Mouse (Mus musculus) ES-E14 (cell line): Measurements from ENCODE around the gene Chac1. TPM values are rescaled to one million over a fixed set of nuclear protein-coding genes. Genes with fewer than 3 reads are reported as not detected.

ENCODE experiments used
- DNase-seq: peaks from one replicate; pipeline ENCODE4 v3.0.0-alpha.2; 2013; ENCODE audit warnings: low read depth, low spot score
- H3K27ac ChIP-seq: 2 replicates; pipeline ENCODE4 v1.5.1; 2012; ENCODE audit warnings: low read depth, mild to moderate bottlenecking, low read length, moderate library complexity, mixed read lengths; ENCODE audit not compliant: poor library complexity, insufficient read depth, severe bottlenecking
- H3K36me3 ChIP-seq: 2 replicates; pipeline ENCODE4 v1.6.1; 2012; ENCODE audit warnings: mild to moderate bottlenecking, low read length, moderate library complexity, mixed read lengths; ENCODE audit not compliant: control insufficient read depth, poor library complexity, insufficient read depth, severe bottlenecking
- H3K4me1 ChIP-seq, 2 experiments: fragments of 150-350 bp in 1 of 2; sonication (generic) in 1 of 2; 2 replicates each; pipeline ENCODE4 v1.6.1; 2012; ENCODE audit warnings: low read length in 2 of 2, mild to moderate bottlenecking in 1 of 2, mixed read lengths in 1 of 2; ENCODE audit not compliant: control insufficient read depth in 2 of 2, insufficient read depth in 2 of 2, poor library complexity in 1 of 2
- H3K4me3 ChIP-seq, 2 experiments: fragments of 150-350 bp in 1 of 2; sonication (generic) in 1 of 2; 2 replicates each; pipeline ENCODE4 v1.5.1; 2012; ENCODE audit warnings: low read length in 2 of 2, low read depth in 1 of 2, mild to moderate bottlenecking in 1 of 2, mixed read lengths in 1 of 2; ENCODE audit not compliant: insufficient read depth in 1 of 2, poor library complexity in 1 of 2, severe bottlenecking in 1 of 2
- H3K9ac ChIP-seq: 2 replicates; pipeline ENCODE4 v1.6.1; 2012; ENCODE audit warnings: low read depth, mild to moderate bottlenecking, low read length, mixed read lengths; ENCODE audit not compliant: poor library complexity, insufficient read depth, severe bottlenecking
- H3K9me3 ChIP-seq: fragments of 150-350 bp; sonication (generic); 2 replicates; pipeline ENCODE4 v1.6.1; 2012; ENCODE audit warnings: low read depth, mild to moderate bottlenecking, low read length; ENCODE audit not compliant: control insufficient read depth, insufficient read depth
- CHD2 ChIP-seq: IDR thresholded peaks from 2 replicates; pipeline ENCODE4 v1.6.1; 2014; ENCODE audit warnings: mild to moderate bottlenecking, low read depth, low read length, inconsistent platforms
- HCFC1 ChIP-seq: IDR thresholded peaks from 2 replicates; pipeline ENCODE4 v1.6.1; 2012; ENCODE audit warnings: low read length, inconsistent platforms, borderline replicate concordance; ENCODE audit not compliant: insufficient read depth
- MAFK ChIP-seq: IDR thresholded peaks from 2 replicates; pipeline ENCODE4 v1.6.1; 2014; ENCODE audit warnings: mild to moderate bottlenecking, low read depth, low read length, inconsistent platforms; ENCODE audit not compliant: insufficient read depth
- ZC3H11A ChIP-seq: IDR thresholded peaks from 2 replicates; pipeline ENCODE4 v1.6.1; 2012; ENCODE audit warnings: low read depth, mild to moderate bottlenecking, inconsistent platforms, low read length, borderline replicate concordance
- ZNF384 ChIP-seq: IDR thresholded peaks from 2 replicates; pipeline ENCODE4 v1.6.1; 2012; ENCODE audit warnings: low read depth, low read length, inconsistent platforms
- in situ Hi-C, 2 experiments: fragments of 600-800 bp; cut with MboI; formaldehyde crosslinking; loops; one replicate each; pipeline ENCODE4 v1.15.1; 2025; ENCODE audit warnings: low sequenced_read_pairs in 2 of 2, inconsistent platforms in 1 of 2; ENCODE audit not compliant: unreplicated experiment in 2 of 2
- total RNA-seq: library from RNA; depleted of rRNA; stranded (reverse); fragments of 300-350 nt; gene quantifications from 2 replicates; pipeline ENCODE4 v1.2.3, GENCODE M21; 2012

Gene Chac1
- total RNA-seq, 1 experiment: 20.9 TPM

DNA sequence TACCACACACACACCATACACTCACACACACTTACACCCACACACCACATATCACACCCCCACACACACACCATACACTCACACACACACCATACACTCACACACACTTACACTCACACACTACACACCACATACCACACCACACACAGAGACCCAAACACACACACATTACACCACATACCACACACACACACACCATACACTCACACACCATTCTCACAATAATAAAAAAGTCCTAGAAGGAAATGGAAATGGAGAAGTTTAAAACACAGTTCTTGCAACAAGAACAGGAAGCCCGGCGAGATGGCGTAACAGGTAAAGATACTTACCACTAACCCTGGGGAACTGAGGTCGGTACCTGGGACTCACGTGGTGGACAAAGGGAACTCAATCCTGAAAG is 5.8 kb downstream of the Chac1 start:
- in situ Hi-C loops: no loop called here
- Histone ChIP-seq H3K9me3 (no peaks in the 10 kb centered on the region), H3K4me3 (no peak overlapping the region), H3K36me3 (peaks cover 11% of the 10 kb centered on the region; the same call in 1 of the 2 replicates), H3K4me1 (no peaks in the 10 kb centered on the region; a peak in 1 of 4 replicates), H3K9ac (no peak overlapping the region), H3K27ac (no peak overlapping the region)
- TF ChIP-seq HCFC1: no peak
- TF ChIP-seq ZC3H11A: no peak
- TF ChIP-seq MAFK: no peak
- no peak for DNase-seq

- Histone ChIP-seq H3K27ac (no peak overlapping the region), H3K36me3 (peaks cover 6% of the 10 kb centered on the region; the same call in 1 of the 2 replicates), H3K9ac (no peak overlapping the region), H3K4me3 (no peak overlapping the region), H3K4me1 (no peaks in the 10 kb centered on the region; a peak in 1 of 4 replicates), H3K9me3 (no peaks in the 10 kb centered on the region)
- no peak for DNase-seq
- in situ Hi-C loops: no loop called here
- TF ChIP-seq ZNF384 (no peak), HCFC1 (no peak), MAFK (no peak), CHD2 (no peak), ZC3H11A (no peak)
Measured at GRCm38 (mm10) chr2:119358249-119358648, 7.2 kb downstream of the Chac1 start.

DNA sequence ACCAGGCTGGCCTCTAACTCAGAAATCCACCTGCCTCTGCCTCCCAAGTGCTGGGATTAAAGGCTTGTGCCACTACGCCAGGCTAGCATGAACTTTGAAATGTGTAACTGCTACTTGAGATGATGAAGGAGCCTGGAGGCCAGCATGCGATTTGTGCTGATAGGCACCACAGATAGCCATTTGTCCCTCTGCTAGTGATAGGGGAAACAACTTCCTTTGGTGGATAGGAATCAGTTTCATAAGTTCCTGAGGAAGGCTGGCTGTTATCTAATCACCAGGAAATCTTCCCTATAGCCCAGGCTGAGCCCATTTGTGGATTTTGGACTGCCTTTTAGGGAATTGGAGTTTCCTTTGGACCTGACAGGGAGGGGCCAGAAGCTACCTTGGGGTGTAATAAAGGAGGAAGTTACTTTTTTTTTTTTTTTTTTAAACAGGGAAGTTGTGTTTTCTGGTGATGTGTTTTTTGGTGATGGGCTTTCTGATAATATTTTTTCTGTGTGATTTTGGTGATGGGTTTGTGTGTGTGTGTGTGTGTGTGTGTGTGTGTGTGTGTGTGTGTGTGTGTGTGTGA is 8.8 kb downstream of the Chac1 start:
- H3K9ac ChIP-seq: no peak overlapping the region
- H3K4me3 ChIP-seq: no peak overlapping the region
- no peak overlapping the region for H3K27ac ChIP-seq
- TF ChIP-seq MAFK (no peak), CHD2 (no peak), HCFC1 (no peak), ZC3H11A (no peak), ZNF384 (no peak)
- DNase-seq: no peak
- in situ Hi-C loops: no loop called here
- no peaks in the 10 kb centered on the region; a peak in 1 of 4 replicates for H3K4me1 ChIP-seq
- no peaks in the 10 kb centered on the region for H3K9me3 ChIP-seq
- H3K36me3 ChIP-seq: no peaks in the 10 kb centered on the region

GRCm38 (mm10) chr2:119364969-119365368 is 13.9 kb downstream of the Chac1 start:
- no peak overlapping the region for H3K4me3 ChIP-seq
- in situ Hi-C loops: no loop called here

DNA sequence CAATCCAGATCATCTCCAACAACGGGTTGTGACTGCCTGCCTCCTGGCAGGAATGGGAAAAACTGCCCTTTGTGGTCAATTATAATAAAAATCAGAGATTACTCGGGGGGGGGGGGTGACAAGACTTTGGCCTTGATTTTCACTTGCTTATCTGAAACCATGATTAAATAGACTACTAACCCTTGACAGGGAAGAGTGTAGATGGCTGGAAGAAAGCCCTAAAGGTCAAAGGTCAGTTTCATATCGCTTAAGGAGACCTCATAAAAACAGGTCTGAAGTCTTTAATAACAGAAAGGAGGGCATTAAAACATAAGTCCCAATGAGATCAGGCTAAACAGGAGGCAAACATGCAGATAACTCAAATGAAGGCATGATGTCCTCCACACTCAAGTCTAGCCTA is 16.3 kb downstream of the Chac1 start:
- no peaks in the 10 kb centered on the region for H3K9me3 ChIP-seq
- in situ Hi-C loops: no loop called here
- H3K36me3 ChIP-seq: peaks cover 17% of the 10 kb centered on the region
- no peak for TF ChIP-seq ZNF384
- TF ChIP-seq CHD2: no peak
- no peak for TF ChIP-seq MAFK
- TF ChIP-seq ZC3H11A: no peak
- no peak for TF ChIP-seq HCFC1
- no peaks in the 10 kb centered on the region for H3K4me1 ChIP-seq
- H3K9ac ChIP-seq: no peak overlapping the region
- no peak for DNase-seq
- no peak overlapping the region for H3K4me3 ChIP-seq
- H3K27ac ChIP-seq: no peak overlapping the region

More at GRCm38 (mm10) chr2:119364969-119365368, 13.9 kb downstream of the Chac1 start:
- Histone ChIP-seq H3K36me3 (peaks cover 4% of the 10 kb centered on the region; the same call in 1 of the 2 replicates), H3K9ac (no peak overlapping the region), H3K9me3 (no peaks in the 10 kb centered on the region), H3K27ac (no peak overlapping the region), H3K4me1 (no peaks in the 10 kb centered on the region; a peak in 1 of 4 replicates)
- no peak for TF ChIP-seq HCFC1
- TF ChIP-seq ZNF384: no peak
- no peak for TF ChIP-seq MAFK
- no peak for TF ChIP-seq ZC3H11A
- no peak for TF ChIP-seq CHD2
- DNase-seq: no peak
